Mouse (Mus musculus) cortical plate, adult 2 months (tissue): ENCODE data around the gene Tmprss2.

Experiments
- CTCF ChIP-seq: fragments of 200-500 bp; IDR thresholded peaks from 2 replicates; pipeline ENCODE4 v1.5.1; 2011; ENCODE audit warnings: mild to moderate bottlenecking, control low read depth, low read length; ENCODE audit not compliant: insufficient read depth; ENCODE audit errors: extremely low read depth
- POLR2A ChIP-seq: fragments of 200-500 bp; IDR thresholded peaks from 2 replicates; pipeline ENCODE4 v1.6.1; 2011; ENCODE audit warnings: mild to moderate bottlenecking, low read length, control low read depth; ENCODE audit not compliant: insufficient read depth; ENCODE audit errors: extremely low read depth

GRCm38 (mm10) chr16:97632880-97633484, 22.0 kb upstream of the Tmprss2 start:
- TF ChIP-seq POLR2A (no peak), CTCF (no peak)
